Mouse (Mus musculus): ENCODE results near the gene Spp1.

Spp1 gene

DNA sequence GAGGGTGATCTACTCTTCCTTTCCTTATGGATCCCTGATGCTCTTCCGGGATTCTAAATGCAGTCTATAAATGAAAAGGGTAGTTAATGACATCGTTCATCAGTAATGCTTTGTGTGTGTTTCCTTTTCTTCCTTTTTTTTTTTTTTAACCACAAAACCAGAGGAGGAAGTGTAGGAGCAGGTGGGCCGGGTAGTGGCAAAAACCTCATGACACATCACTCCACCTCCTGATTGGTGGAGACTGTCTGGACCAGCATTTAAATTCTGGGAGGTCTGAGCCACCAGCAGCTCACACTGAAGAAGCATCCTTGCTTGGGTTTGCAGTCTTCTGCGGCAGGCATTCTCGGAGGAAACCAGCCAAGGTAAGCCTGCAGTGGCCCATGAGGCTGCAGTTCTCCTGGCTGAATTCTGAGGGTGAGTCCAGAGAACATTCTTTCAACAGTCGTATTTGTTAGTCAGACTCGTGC is at the start of gene Spp1:
Spp1 (plus strand) TSS at position 284 of the 467 bp plus-strand sequence.
- no peak for DNase-seq

DNA sequence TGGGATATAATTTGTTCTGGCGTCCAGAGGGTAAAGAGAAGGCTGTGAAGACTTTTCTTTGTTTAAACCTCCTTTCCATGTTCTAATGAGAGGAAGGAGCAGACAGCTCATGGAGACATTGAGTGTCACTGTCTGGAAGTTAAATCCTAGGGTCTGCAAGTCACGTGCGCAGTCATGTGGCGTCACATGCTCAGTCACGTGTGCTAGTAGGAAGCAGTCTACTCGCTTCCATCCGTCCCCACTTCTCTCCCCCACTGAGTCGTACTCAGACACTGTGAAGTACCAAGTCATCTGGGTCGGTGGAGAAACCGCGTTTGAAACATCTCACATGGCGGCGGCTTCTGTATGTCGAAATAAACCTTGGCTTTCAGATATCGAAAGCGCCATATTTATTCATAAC is 49.4 kb upstream of the Spp1 start:
- DNase-seq: no peak

DNA sequence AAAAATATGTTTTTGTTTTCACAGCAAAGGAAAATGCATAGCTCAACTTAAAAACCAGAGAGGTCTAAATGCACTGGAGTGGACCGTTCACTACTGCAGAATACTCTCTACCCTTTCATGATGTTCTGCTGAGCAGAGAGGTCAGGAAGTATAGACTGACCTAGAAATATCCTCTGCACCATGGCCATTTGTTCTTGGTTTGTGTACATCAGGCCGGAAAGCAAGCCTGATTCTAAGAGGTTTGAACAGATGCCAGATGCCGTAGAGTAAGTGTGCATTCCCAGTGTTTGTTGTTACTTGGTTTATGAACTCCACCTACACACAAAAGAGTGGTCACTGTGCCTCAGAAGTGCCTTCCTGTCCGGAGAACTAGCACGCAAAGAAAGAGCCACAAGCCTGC is 48.0 kb upstream of the Spp1 start:
- DNase-seq: no peak

DNA sequence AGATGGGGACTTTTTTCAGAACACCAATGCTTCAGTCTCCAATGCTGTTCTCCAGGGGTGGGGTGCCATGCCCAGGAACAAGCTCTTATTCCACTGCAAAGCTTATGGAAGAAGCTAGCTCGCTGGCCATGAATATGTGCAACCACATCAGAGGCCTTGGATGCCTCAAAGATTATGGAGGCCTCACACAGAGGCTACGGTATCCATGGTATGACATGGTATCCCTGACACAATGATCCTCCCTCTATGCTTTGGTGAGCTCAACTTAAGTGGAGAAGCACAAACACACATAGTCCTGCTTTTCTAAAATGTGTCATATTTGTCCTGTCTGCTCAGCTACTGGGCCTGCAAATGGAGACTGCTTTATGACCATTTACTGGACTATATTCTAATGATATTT is 44.0 kb upstream of the Spp1 start:
- DNase-seq: no peak

DNA sequence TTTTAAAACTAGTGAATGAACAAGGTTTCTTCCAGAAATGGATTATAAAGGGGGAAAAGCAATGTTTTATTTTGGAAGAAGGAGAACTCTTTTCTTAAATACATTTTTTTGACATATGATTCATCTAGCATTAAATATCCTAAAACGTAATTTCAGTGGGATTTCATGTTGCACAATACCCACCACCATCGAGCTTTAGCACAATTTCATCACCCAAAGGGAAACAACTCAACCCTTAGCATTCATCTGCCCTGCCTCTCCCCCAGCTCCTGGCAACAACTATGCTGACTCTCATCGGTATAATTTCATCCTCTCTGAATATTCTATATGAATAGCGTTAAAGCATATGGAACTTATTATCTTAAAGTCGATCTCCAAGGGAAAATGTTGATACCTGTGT is 42.1 kb upstream of the Spp1 start:
- no peak for DNase-seq

DNA sequence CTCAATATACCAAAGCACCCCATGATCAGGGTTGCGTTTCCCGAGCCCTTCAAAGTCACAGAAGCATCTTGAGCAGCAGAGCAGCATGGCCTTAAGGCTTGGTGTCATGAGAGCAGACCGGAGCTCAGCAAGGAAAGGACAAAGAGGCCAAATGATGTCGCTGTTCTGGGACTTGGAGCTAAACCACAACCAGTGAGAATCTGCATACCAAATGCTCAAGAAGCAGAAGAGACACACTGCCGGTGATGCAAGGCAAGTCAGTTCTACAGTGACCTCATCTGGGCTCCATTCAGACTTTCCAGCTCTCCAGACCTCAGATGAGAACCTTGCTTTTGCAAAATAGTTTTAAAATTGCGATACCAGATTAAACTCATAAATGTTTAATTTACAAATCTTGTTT is 38.6 kb upstream of the Spp1 start:
- DNase-seq: no peak

DNA sequence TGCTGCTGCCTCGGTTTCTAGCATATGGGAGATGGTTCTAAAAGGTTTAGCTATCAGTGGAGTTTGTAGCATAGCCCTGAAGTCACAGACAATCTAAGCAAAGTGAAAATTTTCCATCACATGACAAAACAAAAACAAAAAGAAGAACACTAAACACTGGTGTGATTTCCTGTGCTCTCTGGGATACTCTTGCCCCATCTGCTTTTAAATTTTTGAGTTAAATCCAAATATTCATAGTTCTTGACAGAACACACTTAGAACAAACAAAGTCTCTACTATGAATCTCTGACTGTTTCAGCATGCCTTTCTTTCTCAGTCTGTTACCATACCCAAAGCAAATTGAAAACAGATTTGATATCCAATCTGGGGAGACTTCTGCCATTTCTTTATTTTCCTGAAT is 36.9 kb upstream of the Spp1 start:
- DNase-seq: no peak

DNA sequence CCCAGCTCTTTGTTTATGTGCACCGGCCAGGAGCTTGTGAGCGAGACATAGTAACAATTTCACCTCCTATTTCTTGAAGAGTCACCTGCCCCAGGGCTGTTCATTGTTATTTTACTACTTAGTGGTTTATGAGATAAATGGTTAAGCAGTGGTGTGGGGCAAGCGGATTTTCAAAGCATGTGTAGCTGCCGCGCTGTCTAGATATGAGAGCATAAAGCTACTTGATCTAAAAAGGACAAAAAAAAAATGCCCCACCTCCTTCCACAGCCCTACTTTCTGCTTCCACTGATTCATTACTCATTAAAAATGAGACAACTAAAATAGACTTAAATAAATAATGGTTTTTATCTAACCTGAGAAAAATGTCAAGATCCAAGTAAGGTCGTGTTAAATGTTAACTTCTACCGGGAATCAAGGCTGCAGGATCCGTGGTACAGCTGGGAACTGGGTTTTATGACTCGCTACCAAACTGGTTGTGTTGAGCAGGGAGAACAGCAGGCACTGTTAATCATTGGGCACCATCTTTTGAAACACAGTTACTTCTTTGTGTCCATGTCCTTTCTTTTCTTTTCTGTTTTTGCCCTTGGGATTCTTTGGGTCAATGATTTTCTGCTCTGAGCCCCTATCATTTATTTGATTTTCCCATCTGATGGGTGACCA is 35.5 kb upstream of the Spp1 start:
- DNase-seq: no peak

DNA sequence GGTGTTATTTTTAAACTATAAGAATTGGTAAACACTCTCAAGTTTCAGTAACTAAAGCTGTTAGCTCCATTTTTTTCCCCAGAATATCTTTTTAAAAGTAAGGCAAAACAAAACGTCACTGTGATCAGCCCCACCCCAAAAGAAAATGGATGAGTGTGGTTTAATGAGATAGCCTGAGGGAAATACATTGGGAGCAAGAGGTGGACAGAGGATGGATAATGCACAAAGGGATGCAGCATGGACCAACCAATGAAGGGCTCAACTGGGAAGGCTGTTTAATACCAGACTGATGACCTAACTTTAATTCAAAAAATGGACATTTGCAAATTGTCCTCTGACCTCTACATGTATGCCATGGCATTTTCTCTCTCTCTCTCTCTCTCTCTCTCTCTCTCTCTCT is 34.9 kb upstream of the Spp1 start:
- DNase-seq: no peak

DNA sequence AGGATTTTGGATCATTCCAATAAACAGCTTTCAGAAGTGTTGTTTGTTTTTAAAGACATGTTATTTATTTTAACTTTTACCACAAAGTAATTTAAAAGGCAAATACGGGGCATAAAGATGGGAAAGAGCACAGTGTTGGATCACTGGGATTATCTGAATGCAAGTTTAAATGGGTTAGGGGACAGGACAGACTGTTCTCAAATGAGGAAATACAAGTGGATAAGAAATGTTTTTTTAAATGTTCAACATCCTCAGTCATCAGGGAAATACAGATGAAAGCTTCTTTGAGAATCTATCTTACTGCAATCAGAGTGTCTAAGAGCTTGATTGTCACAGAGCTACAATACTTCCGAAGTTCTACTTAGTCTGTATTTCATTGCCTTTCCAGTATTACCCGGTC is 32.3 kb upstream of the Spp1 start:
- no peak for DNase-seq

DNA sequence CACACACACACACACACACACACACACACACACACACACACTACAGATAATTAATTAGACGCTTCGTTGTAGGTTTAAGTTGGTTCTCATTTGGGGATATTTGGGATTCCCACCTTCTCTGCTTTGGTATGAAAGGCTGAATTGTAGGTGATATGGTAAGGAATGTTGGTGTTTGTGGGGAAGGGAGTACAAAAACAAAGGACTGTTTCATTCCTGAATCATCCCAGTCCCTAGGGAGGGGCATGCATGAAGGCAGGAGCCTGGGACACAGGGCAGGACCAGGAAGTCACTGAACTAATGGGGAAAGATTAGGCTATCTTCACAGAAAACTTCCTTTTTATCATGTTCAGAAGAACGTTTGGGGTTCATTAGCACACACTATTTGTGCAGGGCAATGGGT is 31.6 kb upstream of the Spp1 start:
- no peak for DNase-seq

DNA sequence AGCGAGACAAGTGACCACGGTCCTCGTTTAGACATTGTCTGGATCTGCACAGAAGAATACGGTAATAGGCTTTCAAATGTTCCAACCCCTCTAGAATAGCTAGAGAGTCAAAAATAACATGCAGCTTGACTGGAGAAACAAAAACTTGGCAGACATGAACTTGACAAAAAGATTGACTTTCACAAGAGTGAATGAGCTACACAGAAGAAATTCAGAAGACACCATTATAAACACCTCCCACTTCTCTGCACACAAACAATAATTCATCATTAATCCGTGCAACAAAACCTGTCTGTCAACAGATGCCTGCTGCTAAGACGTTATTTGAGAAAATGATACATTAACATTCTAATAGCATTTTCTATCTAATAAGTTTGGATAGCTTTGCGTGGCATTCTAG is 30.4 kb upstream of the Spp1 start:
- no peak for DNase-seq

DNA sequence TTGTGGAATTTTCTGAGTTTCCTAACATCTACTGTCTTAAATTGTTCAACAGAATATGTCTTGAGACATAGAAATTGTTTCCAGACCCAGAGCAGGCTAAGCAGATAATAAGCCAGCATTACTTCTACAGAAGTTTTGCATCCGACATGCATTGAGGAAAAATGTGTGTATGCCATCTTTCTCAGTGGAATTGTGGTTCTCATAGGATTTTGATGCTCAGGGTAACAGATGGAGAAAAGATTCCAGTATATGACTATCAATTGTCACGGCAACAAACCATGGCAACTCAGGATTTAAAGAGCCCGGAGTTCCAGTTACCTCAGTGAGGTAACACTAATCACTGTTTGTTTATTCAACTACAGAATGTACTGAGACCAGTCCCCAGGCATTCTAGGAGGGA is 29.9 kb upstream of the Spp1 start:
- DNase-seq: no peak

DNA sequence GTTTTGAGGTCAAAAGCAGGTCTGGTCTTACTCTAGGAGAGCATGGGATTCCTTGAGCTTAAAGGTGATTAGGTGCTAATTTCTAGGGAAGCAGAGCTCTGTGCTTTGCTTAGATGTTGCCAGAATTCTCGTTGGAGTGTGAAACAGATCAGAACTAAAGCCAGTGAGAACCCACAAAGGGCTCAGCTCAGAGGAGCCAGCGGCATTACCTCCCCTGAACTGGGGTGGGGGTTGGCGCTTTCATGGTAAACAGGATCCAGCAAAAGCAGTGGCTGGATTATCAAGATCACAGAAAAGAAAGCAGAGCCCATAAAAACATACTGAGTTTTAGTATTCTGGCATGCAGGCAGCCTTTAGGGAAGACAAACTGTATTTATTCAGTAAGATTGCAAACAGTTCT is 28.2 kb upstream of the Spp1 start:
- no peak for DNase-seq

DNA sequence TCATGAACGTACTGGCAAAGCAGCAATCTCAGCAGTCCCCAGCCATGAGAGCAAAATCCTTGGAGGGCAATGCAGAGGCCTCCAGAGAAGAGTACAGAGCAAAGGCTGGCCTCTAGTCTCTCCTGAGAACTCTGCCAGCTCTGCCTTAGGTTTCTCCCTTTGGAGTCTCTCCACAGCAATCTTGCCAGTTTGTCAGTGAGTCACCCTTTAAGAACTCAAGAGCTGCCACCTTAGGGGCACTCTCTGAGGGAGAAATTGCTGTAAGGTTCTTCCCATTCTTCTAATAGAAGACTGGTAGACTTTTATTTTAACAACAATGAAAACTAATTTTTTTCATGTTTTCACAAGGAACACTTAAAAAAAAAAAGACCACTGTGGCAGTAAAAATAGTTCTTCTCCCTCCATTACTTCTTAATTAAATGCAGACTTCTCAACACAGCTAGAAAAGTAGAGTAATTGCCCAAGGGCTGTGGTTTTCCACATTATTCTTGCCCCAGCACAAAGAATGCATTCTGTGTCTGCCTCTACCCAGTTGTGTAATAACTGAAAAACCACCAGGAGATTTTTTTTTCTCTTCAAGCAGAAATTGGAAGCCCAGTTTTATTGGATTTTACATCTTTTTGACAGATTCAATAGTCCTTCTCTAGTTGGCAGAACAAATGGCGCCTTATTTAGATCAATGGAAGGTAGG is 27.2 kb upstream of the Spp1 start:
- no peak for DNase-seq

DNA sequence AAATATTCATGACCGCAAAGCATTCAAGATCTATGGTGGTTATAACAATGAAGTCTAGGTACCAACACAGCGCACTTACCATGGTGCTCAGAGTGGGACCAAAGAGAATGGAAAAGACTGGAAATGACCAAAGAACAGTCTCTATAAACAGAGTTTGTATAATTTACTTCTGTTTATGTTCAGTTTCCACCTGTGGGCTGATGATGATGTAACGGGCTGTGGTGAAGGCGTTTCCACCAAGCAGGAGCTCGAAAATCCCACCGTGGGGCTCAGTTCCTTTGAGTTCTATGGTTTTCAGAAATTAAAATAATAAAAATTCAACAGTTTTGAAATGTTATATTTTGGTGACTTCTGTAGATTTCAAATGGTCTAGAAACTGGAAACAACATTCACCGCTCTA is 26.4 kb upstream of the Spp1 start:
- DNase-seq: no peak

DNA sequence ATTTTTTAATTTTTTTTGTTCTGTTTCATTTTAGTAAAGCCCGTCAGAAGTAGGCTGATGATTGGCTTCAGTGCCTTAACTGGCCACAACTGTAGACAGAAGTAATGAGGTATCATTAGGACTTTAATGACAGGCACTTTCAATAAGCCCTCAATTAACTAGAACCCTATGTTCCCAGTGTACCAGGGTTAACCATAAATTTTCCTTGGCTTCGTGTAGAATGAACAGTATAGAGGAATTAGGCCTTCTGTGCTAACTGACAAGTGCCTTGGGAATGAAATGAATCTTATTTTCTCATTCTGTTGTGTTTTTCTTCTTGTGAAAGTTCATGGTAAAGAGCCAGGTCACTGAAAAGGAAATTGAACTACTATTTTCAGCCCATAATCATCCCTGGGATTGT is 18.9 kb upstream of the Spp1 start:
- no peak for DNase-seq

DNA sequence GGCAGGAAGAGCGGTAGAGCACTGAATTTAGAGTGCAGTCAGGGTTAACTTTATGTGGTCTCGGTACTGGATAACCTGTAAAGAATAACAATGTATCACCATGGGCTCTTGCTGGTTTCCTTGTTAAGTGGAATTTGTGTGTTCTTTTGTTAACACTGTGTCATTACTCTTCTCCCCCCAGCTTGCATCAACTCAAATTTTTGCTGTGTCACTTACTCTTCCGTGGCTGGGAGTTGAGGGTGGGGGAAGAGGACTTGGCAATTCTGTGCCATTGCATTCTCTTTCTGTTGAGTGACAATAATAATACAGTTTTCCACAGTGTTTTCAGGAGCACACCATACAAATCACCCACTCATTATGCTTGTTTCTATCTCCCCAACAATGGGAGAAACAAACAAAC is 17.9 kb upstream of the Spp1 start:
- DNase-seq: no peak

DNA sequence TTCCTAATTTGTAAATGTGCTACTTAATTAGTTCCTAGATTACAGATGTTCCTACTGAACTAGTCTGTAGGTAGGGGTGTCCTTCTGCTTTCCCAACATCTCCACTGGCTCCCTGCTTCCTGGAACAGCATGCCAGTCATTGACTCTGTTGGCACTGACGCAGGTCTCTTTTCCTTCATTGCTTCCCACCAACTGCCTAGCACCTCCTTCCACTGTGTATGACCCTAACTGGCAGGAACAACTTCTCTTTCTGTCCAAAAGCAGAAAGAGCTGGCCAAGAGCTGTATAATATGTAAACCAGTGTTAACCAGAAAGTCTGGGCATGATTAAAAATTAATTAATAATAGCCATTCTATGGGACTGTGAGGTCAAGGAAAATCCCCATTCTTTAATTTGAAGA is 17.2 kb upstream of the Spp1 start:
- no peak for DNase-seq

DNA sequence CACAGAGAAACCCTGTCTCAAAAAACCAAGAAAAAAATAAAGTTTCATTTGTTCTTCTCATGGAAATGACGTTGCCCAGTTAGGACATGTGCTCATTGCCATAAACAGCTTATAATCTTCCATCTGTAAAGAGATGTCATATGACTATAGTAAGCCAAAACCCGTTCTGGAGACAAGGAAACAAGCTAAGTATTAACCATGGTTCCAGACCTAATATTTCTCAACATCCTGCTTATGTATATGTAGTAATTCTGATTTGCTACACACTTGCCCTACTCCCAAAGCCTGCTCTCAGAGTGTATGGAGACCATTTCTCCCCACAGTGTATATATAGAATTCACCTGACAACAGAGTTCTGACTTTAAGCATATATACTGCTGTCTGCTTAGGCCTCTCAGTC is 12.9 kb upstream of the Spp1 start:
- DNase-seq: no peak

DNA sequence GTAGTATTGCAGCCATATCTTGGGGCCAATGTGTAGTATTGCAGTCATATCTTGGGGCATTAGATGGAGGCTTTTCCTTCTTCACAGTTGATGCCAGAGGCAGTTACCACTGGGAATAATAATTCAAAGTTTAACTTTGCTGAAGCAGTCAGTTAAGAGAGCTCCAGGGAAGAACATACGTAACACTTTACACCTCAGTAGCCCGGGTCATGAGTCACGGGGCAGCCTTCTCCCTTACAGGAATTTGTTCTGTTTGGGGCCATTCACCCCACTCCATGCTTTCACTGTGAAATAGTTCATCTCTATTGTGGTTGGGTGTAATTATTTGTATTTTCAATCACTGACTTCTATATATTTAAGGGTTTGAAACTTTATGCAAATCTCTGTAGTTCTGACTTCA is 11.1 kb upstream of the Spp1 start:
- no peak for DNase-seq

DNA sequence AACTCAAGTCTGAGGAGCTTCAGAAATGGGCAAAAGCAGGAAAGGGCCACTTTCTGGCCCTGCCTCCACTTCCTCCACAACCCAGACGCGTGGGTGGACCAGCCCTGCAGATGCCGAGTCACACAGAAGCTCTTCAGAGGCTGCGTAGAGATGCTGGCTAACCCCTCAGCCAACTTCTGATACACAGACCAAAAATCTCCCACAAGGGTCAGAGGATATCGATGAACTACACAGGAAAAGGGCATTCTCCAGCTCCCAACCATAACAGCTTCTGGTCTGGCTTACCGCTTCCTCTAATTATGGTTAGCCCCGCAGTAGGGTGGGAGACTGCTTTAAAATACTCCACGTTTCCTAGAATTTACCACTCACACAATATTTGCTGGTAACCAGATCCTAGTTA is 9.0 kb upstream of the Spp1 start:
- no peak for DNase-seq

DNA sequence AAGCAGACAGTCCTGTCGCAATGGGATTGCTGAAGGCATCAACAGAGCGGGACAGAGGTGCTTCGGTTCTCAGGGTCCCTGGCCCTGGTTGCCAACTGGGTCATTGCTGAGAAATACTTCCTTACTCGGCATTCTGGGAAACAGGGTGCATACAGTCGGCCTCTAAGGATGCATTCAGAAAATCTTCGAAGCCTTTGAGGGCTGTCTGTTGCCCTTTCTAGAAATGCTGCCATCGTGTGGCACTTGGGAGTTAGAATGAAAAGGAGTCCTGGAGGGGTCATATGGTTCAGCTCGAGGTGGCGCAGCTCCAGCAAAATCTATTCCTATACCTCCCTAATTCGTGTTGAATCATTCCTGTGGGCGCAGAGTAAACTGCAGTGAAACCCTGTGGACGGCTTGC is 2.0 kb upstream of the Spp1 start:
- no peak for DNase-seq

DNA sequence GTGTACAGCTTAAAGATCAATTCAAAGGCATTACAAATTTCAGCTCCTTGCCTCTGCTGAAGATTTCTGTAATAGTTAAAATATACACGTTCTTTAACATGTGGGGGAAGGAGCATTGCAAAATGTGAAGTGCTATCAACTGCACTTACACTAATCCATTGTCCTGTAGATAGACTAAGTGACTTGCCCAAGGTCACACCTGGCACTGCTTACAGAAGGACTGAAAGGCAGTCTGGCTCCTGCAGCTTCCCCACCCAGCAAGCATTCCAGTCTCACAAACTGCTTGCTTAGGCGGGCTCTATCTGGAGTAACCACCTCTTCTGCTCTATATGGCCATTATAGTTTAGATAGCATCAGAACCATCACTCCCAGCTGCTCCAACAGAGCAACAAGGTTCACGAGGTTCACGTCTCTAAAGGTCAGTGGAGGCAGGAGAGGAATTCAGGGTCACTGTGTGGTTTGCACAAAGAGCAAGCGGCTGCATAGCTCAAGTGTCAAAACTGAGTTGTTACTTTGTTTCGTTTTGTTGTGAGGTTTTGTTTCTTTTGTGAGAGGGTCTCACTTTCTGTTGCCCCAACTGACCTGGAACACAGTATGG is 851 bp upstream of the Spp1 start:
- DNase-seq: no peak

Measured in cerebellum, adult 11-12 months (tissue).